Mouse (Mus musculus) urinary bladder, postnatal 25 days (tissue): ENCODE measurements around the gene Vamp2.

ENCODE experiments used
- DNase-seq: peaks from one replicate; pipeline ENCODE4 v3.0.0; 2022; ENCODE audit warnings: low spot score

Vamp2 gene

DNA sequence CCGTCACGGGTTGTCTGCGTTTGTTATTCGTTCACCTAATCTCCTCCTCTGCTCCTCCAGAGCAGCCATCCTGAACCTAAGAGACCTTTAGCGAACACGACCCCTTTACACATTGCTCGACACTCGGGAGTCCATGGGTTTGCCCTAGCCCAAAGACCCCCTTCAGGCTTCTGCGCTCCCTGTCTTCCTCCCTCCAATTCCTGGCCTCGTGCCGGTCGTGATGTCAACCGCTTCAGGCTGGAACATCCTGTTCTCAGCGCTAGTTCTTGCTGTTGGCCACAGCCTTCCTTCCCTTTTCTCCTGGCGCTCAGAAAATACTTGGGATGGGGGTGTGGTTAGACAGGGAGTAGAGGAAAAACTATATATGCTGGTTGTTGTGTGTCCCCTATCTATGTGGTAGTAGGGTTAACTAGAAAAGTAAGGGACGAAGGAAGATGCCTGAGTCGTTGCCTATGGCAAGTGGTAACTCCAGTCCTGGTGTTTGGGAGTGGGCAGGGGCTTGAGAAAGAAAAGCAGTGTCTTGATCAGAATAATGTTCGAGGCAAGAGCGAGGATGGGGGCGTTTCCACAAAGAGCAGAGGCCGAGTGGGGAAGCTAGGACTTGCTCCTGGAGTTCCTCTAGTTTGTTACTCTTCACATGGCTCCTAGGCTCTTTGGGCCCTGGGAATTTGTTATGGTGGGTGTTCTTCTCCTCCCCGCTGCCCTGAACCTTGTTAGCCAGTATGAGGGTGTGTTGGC, 11.1 kb downstream of the Vamp2 start:
- DNase-seq: peak; percentile 65

GRCm38 (mm10) chr11:69099915-69100345, 11.6 kb downstream of the Vamp2 start:
- DNase-seq: peak; percentile 91

DNA sequence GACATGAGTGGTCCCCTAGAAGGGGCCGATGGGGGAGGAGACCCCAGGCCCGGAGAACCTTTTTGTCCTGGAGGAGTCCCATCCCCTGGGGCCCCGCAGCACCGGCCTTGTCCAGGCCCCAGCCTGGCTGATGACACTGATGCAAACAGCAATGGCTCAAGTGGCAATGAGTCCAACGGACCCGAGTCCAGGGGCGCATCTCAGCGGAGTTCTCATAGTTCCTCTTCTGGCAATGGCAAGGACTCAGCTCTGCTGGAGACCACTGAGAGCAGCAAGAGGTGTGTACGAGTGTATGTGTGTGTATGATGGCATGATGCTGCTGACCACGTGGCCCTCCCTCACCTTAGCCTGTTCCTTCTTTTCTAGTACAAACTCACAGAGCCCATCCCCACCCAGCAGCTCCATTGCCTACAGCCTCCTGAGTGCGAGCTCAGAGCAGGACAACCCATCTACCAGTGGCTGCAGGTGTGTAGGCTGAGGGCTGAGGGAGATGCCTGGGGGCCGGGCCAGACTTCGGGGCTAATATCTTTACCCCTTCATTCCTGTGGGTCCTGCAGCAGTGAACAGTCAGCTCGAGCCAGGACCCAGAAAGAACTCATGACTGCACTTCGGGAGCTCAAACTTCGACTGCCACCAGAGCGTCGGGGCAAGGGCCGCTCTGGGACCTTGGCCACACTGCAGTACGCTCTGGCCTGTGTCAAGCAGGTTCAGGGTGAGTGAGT, 12.5 kb downstream of the Vamp2 start:
- no peak for DNase-seq

GRCm38 (mm10) chr11:69101604-69102402, 13.5 kb downstream of the Vamp2 start:
- DNase-seq: no peak

GRCm38 (mm10) chr11:69102403-69102725, 14.1 kb downstream of the Vamp2 start:
- DNase-seq: no peak

GRCm38 (mm10) chr11:69103121-69103520, 14.8 kb downstream of the Vamp2 start:
- DNase-seq: no peak

DNA sequence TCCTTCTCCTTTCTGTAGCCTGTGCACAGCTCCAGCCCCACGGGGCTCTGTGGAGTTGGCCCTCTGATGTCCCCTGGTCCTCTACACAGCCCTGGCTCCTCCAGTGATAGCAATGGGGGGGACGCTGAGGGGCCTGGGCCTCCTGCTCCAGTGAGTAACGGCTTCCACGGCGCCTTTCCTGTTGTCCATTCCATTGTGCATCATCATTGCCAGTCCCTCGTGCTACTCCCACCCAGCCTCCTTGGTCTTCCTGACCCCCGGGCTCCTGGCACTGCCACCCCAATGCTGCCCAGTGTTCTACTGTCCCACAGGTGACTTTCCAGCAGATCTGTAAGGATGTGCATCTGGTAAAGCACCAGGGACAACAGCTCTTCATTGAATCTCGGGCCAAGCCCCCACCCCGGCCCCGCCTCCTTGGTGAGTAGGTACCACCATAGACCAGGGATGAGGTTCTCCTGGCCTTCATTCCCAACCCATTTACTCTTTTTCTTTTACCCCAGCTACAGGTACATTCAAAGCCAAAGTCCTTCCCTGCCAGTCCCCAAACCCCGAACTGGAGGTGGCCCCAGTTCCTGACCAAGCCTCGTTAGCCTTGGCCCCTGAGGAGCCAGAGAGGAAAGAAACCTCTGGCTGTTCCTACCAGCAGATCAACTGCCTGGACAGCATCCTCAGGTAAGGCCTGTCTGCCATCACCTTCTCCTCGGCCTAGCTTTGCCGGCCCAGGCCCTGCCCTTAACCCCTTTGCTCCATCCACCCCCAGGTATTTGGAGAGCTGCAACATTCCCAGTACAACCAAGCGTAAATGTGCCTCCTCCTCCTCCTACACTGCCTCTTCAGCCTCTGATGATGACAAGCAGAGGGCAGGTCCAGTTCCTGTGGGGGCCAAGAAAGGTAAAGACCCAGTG, 15.5 kb downstream of the Vamp2 start:
- no peak for DNase-seq

DNA sequence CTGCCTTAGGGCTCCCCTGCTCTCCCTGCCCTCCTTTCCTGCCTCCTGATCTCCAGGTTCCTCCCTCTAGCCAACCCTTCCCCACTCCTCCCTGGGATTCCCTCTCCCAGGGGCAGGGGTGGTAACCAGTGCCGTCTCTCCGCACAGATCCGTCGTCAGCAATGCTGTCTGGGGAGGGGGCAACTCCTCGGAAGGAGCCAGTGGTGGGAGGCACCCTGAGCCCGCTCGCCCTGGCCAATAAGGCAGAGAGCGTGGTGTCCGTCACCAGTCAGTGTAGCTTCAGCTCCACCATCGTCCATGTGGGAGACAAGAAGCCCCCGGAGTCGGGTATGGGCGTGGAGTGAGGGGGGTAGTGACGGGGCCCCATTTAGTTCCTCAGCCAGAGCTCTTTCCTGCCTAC, 16.2 kb downstream of the Vamp2 start:
- DNase-seq: no peak

- no peak for DNase-seq
These were observed 16.9 kb downstream of the Vamp2 start for GRCm38 (mm10) chr11:69105227-69105626.

DNA sequence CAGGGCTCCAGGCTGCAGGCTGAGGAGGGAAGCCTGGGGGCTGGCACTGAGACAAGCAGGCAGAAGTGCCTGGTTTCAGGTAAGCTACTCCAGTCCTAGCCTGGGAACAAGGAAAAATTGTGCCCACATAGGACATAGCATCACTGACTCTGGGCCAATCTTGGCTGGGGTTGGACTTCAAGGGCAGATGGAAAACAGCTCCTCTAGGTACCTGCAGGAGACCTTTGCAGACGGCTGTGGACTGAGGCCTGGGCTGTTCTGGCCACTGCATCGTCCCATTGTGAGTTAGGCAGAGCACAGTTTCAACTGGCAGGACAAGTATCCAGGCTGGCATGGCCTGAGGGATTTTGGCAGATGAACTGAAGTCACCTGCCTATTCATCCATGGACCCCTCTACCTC, 17.5 kb downstream of the Vamp2 start:
- no peak for DNase-seq

GRCm38 (mm10) chr11:69106299-69106698, 18.0 kb downstream of the Vamp2 start:
- DNase-seq: no peak

DNA sequence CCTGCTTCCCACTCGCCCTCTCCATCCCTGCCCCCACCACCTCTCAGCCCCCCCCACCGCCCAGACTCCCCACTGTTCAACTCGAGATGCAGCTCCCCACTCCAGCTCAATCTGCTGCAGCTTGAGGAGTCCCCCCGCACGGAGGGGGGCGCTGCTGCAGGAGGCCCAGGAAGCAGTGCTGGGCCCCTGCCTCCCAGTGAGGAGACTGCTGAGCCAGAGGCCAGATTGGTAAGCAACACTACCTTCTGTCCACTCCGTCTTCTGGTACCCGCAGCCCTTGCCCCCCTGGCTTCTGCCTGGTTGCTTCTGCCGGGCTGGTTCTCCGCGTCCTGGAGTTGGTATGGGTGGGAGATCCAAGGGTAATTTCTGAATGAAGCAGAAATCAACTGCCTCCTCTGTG, 18.6 kb downstream of the Vamp2 start:
- DNase-seq: no peak

DNA sequence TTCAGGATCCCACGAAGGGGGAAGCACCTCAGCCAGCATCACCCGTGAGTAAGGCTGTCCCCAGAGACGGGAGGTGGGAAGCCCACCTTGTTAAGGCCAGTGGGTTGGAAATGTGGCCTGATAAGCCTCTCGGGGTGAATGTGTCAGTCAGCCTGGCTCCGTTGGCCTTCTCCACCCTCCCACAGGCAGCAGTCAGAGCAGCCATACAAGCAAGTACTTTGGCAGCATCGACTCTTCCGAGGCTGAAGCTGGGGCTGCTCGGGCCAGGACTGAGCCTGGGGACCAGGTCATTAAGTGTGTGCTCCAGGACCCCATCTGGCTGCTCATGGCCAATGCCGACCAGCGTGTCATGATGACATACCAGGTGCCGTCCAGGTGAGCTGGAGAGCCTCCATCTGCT, 19.4 kb downstream of the Vamp2 start:
- DNase-seq: no peak

DNA sequence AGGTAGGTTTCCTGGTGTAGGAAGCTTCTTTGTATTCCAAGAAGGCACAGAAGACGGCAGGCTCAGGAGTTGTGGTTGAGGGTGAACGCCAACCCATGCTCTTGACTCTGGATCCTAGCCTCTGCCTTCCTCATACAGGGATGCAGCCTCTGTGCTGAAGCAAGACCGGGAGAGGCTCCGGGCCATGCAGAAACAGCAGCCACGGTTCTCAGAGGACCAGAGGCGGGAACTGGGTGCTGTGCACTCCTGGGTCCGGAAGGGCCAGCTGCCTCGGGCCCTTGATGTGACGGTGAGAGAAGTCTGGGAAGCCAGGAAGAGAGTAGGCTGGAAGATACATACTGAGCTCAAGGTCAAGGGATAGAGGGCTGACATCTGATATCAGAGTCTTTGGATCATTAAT, 19.9 kb downstream of the Vamp2 start:
- DNase-seq: no peak

- DNase-seq: no peak
These were observed 21.0 kb downstream of the Vamp2 start for GRCm38 (mm10) chr11:69109032-69109900.

DNA sequence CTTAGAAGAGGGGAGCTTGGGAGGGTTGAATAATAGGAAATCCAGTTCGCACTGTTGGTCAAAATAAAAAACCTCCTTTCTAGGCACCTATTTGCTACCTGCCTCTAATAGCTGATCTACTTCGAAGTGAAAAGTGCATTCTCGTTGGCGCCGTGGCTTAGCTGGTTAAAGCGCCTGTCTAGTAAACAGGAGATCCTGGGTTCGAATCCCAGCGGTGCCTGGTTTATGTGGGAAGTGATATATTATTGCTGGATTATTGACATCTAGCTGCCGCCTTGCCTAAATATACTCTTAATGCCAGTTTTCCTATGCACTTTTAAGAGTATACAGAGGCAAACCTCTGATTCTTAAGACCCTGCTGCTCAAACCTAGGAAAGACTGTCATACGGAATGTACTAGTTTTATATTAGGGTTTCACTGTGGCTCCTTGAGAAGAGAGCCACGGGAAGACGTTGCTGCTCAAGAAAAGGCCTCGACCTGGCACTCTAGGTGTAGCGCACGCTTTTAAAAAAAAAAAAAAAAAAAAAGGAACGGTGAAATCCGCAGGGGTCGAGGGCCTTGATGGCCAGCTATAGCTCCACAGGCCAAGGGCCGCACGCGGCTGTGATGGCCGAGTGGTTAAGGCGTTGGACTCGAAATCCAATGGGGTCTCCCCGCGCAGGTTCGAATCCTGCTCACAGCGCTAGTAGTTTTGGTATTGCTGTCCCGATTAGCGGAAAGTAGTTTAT, 22.2 kb downstream of the Vamp2 start:
- peak; percentile 94 for DNase-seq

DNA sequence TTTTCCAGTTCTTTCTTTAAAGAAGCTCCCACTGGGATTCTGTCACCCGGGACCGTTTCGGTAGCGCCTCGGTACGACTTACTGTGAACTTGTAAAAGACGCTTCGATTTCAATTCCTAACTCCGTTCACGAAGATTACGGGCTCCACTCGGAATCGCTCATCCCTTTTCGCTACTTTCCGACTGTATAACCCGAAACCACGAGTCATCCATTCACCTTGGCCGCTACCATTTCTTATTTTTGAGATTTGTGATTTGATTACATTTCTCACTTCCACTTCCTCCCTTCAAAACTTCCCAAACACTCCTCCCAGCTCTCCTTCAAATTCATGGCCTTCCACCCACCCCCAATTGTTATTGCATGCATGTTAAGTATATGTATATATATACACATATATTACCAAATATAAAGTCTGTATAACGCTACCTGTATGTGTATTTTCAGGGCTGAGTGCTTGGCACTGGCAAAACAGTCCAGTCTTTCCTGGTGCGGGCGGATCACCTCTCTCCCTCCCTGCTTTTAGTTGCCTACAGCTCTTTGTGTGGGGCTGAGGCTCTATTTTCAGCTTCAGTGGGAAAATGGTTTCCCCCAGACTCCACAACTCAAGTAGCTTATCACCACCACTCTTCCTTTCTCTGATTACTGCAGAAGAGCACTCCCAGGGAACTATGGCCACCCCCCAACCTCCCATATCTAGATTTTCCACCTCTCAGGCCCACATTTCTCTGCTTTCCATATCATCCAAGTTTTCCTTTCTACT, 22.9 kb downstream of the Vamp2 start:
- DNase-seq: no peak

DNA sequence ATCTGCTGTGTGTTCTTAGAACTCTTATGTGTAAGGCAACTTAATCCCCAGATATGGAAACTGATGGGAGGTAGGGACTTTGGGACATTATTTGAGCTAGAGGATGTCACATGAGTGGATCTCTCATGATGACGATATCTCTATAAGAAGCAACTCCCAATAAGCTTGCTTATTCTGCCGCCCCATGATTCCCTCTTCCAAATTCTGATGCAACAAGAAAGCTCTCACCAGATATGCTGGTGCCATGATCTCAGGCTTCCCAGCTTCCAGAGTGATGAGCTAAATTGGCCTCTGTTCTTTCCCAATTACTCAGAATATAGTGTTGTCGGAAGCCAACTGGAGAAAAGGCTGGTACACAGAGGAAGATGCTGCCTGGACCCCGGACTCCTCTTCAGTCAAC, 23.6 kb downstream of the Vamp2 start:
- DNase-seq: no peak

DNA sequence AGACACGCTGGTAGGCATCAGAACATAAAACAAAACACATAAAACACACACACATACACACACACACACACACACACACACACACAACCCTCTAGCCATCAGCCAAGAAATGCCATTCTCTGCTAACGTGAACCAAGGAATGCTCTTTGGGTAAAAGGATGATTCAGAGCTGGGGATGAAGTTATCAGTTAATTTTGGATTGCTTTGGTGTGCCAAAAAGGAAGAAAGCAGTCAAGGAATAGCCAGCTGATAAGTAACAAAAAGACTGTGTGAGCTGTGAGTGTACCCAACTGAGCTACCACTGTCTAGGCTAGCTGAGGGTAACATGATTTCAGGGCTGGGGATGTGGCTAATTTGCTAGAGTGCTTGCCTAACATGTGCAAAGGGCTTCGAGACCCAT, 25.7 kb downstream of the Vamp2 start:
- no peak for DNase-seq

DNA sequence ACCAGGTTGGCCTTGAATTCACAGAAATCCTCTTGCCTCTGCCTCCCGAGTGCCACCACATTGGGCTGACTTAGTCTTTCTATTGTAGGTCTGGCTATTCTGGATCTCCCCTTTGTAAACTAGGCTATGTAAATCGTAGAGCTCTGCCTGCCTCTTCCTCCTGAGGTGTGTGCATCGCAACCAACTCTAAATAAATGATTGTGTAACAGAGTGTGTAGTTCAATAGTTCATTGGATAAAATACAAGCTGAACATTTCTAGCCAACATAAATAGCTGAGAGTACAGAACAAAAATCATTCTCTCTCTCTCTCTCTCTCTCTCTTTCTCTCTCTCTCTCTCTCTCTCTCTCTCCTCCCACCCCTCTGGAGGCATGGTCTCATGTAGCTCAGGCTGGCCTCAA, 26.3 kb downstream of the Vamp2 start:
- DNase-seq: no peak
